Mouse (Mus musculus): ENCODE results near the gene Smurf1.

DNA sequence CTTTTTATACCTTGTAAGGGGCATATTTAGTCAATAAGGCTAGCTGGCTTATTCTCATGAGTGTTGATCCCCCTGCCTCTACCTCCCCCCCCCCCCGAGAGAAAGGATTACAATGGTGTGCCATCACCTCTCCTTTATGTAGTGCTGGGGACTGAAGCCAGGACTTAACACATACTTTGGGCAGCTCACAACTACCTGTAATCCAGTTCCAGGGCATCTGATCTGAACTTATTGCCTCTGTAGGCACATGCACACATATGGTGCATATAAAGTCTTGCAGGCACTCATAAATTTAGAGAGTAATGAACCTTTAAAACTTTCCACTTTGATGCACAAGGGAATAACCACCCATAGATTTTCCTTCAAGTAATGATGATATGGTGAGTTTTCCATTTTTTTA lies 48.6 kb upstream of the Smurf1 start:
- TF ChIP-seq CTCF (IDR thresholded peaks at IDR 0.05; ENCODE audit: extremely low read depth, insufficient read depth, insufficient read length, insufficient replicate concordance) (no peak), POLR2A (IDR thresholded peaks at IDR 0.05; ENCODE audit: low read depth, low read length) (no peak)

Measured in spleen, adult 2 months (tissue).